Mouse (Mus musculus): ENCODE measurements at regions not wholly inside any gene's neighbourhood (a gene's known extent, or its start where the extent isn't known, plus 50 kb on each side); places are given as distances from the start of the nearest gene placed in this dataset.

GRCm38 (mm10) chr5:119591271-119591670, 79.2 kb upstream of the Tbx3 start:
- no peak for DNase-seq

GRCm38 (mm10) chr5:119592891-119593290, 77.6 kb upstream of the Tbx3 start:
- no peak for DNase-seq

- no peak for DNase-seq
These were observed 75.9 kb upstream of the Tbx3 start for GRCm38 (mm10) chr5:119594541-119594940.

- no peak for DNase-seq
These were observed 74.0 kb upstream of the Tbx3 start for GRCm38 (mm10) chr5:119596295-119596993.

GRCm38 (mm10) chr5:119596994-119597391, 73.5 kb upstream of the Tbx3 start:
- DNase-seq, result no peak

- DNase-seq, result no peak
These were observed 72.9 kb upstream of the Tbx3 start for GRCm38 (mm10) chr5:119597530-119597929.

GRCm38 (mm10) chr5:119598166-119598565, 72.3 kb upstream of the Tbx3 start:
- DNase-seq, result no peak

GRCm38 (mm10) chr5:119601390-119601789, 69.1 kb upstream of the Tbx3 start:
- no peak for DNase-seq

GRCm38 (mm10) chr5:119602001-119602400, 68.5 kb upstream of the Tbx3 start:
- no peak for DNase-seq

GRCm38 (mm10) chr5:119605444-119605843, 65.0 kb upstream of the Tbx3 start:
- no peak for DNase-seq

GRCm38 (mm10) chr5:119613413-119613812, 57.1 kb upstream of the Tbx3 start:
- DNase-seq, result no peak

- DNase-seq, result no peak
These were observed 56.3 kb upstream of the Tbx3 start for GRCm38 (mm10) chr5:119613981-119614770.

GRCm38 (mm10) chr5:119615681-119616080, 54.8 kb upstream of the Tbx3 start:
- DNase-seq, result no peak

GRCm38 (mm10) chr5:119617856-119618255, 52.6 kb upstream of the Tbx3 start:
- DNase-seq, result no peak

GRCm38 (mm10) chr5:119619906-119620305, 50.6 kb upstream of the Tbx3 start:
- no peak for DNase-seq
